Mouse (Mus musculus): ENCODE measurements around the gene Phlda1.

The Phlda1 gene

DNA sequence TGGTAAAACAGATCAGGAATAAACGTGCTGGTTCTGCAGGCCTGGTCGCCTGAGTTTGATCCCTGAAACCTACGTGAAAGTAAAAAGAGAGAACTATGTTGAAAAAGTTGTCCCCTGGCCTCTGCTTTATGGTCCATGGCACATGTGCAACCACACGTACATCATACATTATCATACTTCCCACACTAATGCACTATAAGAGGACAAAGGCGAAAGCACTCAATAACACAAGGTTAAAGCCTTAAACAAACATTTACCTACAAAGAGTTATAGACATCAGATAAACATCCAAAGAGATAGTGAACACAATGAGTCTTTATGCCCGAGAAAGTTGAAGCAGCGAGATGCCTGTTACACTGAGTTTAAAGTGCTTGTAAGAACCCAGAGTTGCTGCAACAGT lies 24.3 kb downstream of the Phlda1 start:
- no peak for DNase-seq

- no peak for DNase-seq
Measured at GRCm38 (mm10) chr10:111534691-111535090, 28.6 kb downstream of the Phlda1 start.

DNA sequence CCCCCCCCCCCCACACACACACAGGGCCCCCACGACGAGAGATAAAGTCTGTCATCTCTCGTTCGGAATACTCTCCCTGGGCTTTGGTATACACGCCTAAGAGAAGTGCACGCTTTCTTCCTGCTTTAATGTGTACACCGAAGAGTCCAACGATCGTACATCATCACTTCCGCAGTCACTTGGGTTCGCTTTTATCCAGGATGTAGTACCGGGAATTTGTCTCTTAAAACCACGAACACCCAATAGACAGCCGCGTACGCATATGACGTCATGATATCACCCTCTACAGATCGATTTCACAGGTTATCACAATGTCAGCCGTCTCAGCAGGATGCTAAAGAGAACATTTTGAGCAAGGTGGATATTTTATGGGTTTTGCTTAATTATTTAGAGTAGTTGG lies 31.3 kb downstream of the Phlda1 start:
- DNase-seq: no peak

DNA sequence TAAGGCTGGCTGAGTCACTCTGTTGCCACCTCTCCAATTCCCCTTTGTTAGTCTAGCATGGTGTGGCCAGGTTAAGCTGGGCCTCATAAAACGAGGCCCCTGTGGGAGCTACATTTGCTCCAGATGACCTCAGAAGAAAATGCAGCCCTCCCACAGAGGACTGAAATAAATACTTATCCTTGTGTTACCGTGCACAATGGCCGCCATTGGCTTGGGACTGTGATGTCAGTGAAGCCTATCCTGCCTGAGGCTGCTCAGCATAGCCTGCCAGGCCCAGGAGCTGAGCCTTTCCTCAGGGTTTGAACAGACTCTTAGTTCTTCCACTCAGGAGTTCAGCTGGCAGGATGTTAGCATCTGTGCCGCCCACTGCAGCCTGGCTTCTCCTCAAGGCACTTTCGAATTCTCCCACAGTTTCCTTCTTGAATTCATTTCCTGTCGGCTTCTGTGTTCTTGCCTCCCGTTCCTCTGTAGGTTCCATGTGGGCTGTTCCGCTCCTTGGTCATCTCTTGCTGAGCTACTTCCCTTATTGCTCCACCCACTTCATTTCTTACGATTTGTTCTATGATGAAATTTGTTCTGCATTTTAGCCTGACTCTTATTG lies 33.7 kb downstream of the Phlda1 start:
- no peak for DNase-seq

GRCm38 (mm10) chr10:111540678-111541077 lies 34.6 kb downstream of the Phlda1 start:
- no peak for DNase-seq

DNA sequence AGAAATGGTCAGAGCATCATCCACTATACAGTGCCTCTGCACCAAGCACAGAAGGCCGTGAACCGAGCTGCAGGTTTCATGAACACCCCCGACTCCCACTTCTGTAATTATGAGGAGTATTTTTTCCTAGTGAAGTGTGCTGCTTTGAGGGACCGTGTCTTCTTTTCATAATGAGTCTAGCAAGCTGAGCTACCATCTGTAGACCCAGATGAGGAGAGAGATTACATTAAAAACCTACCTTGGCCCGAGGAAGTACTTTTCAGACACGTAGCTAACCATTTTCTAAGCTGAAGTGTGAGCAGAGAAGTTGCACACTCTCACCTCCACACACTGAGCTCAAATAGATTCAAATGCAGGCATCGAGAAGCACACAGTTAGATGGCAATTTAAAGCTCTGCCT lies 37.0 kb downstream of the Phlda1 start:
- no peak for DNase-seq

GRCm38 (mm10) chr10:111543781-111544260 lies 37.7 kb downstream of the Phlda1 start:
- DNase-seq: no peak

DNA sequence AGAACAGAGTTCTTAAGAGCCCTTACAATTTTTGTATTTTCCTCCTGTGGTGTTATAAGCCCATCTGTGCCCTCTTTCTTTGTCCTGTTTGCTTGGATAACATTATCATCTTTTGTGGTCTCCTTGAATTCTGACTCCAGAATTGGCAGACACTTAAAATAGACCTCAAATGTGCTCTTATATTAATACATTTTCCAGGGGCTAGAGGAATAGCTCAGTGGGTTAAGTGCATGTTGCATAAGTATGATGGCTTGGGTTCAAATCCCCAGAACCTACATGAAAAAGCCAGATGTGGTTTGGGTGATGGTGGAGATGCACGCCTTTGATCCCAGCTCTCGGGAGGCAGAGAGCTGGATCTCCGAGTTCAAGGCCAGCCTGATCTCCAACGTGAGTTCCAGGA lies 38.2 kb downstream of the Phlda1 start:
- DNase-seq: no peak

DNA sequence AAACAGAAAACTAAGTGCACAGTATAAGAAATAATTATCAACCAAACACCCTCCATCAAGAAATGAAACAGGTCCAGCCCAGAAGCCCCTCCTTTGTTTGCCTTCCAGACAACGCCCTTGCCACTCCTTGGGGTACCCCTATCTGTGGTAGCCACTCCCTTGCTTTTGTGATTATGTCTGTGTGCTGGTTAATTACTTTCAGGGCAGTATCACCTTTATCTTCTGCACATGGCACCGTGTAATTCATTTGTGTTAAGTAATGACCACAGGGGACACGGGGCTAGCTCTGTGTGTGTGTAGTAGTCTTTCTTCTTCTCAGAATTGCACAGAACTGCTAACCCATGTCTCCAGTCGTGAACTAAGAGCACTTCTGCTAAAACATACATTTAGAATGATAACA lies 39.6 kb downstream of the Phlda1 start:
- DNase-seq: no peak

DNA sequence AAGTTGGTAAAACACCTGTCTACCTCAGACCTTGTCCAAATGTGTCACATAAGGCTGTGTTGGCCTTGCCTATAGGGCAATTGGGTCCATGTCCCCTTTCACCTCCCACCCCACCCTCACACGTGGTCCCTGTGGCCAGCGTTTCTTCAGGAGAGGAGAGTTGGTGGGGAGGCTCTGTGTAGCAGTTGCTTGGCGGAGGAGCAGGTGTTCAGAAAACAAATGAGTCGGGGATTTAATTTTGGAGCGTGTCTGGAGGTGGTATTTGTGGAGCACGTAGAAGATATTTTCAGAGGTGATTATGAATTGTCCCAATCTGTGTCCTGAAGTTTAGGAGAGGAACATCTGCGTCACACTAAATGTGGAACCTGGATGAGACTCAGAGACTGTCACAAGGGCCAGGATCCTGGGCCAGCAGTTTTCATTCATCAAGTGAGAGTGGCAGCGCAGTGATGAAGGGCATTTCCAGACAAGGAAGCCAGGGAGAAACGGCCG lies 41.8 kb downstream of the Phlda1 start:
- DNase-seq: no peak

DNA sequence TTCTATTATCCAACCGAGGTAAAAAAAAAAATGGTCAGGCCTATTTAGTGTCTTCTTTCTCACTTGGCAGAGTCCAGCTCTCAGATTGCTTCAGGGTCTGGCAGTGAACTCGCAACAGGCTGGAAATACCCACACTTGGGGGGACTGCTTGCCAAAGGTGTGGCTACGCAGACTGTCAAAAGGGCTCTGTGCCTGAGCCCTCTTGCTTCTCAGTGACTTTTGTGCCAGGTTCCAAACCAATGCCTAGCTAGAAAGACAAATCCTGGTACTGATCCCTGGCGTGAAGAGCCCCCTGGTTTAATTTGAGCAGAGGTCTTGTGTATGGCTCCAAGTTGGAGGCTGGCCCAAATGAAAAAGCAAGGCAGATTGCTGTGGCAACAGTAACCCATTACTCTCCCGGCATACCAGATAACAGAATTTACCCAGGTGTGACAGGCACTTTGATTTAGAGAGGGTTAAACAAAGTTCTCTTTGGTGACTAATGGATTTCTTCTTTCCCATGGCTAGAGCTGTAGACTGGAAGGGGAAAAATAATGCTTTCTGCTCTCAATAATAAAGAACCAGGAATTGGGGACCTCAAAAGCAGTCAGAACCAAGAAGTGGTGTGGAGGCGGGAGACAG lies 44.1 kb downstream of the Phlda1 start:
- DNase-seq: no peak

- DNase-seq: no peak
Measured at GRCm38 (mm10) chr10:111553695-111554094, 47.6 kb downstream of the Phlda1 start.

GRCm38 (mm10) chr10:111554651-111555050 lies 48.6 kb downstream of the Phlda1 start:
- DNase-seq: no peak

- DNase-seq: no peak
Measured at GRCm38 (mm10) chr10:111558211-111558610, 52.1 kb downstream of the Phlda1 start.

All from thymus, postnatal 14 days (tissue).